Mouse (Mus musculus): ENCODE results near the gene Ccdc12. TPM values are rescaled to one million over a fixed set of nuclear protein-coding genes. Genes with fewer than 3 reads are reported as not detected.

Ccdc12 gene
- 97.7 and 106 TPM in 2 replicates for polyA plus RNA-seq (2015; fragmentation: Nextera tagmentation; extraction: Ambion mirVana)

GRCm38 (mm10) chr9:110656249-110657221 lies at the start of gene Ccdc12:
Gene Ccdc12, plus strand, starts transcription at chr9:110656503.

GRCm38 (mm10) chr9:110624361-110625166 lies 31.7 kb upstream of the Ccdc12 start, which contains the start of gene Nradd:
Gene Nradd, minus strand, starts transcription at chr9:110624452.

GRCm38 (mm10) chr9:110653655-110654461 lies 2.4 kb upstream of the Ccdc12 start, which contains the start of gene Nbeal2:
Gene Nbeal2, minus strand, starts transcription at chr9:110654161.

GRCm38 (mm10) chr9:110741711-110742294 lies 85.5 kb downstream of the Ccdc12 start, which contains the start of gene Myl3:
Gene Myl3, plus strand, starts transcription at chr9:110741861.

GRCm38 (mm10) chr9:110746961-110747360 lies 90.7 kb downstream of the Ccdc12 start, which contains the start of gene Pth1r:
Gene Pth1r, minus strand, starts transcription at chr9:110747145.

Small RNAs within 50 kb of the gene (microRNA-seq; reads per million reads assigned to microRNA genes)
- 0 reads per million in 2 experiments for gene Mir8107

Other genes with a start within 250 kb of the Ccdc12 start
- 4.8 and 5.8 TPM in 2 replicates for gene Ptpn23, start 248.3 kb upstream of the Ccdc12 start, polyA plus RNA-seq (2015; fragmentation: Nextera tagmentation; extraction: Ambion mirVana)
- gene Ngp, start 236.8 kb upstream of the Ccdc12 start, polyA plus RNA-seq (2015; fragmentation: Nextera tagmentation; extraction: Ambion mirVana) = 1.5 and 3.0 TPM in 2 replicates
- 4.3 and 4.9 TPM in 2 replicates for gene Klhl18, start 179.8 kb upstream of the Ccdc12 start, polyA plus RNA-seq (2015; fragmentation: Nextera tagmentation; extraction: Ambion mirVana)
- gene Kif9, start 179.5 kb upstream of the Ccdc12 start, polyA plus RNA-seq (2015; fragmentation: Nextera tagmentation; extraction: Ambion mirVana) = 0.40 and 0.72 TPM in 2 replicates
- gene Setd2, start 123.9 kb upstream of the Ccdc12 start, polyA plus RNA-seq (2015; fragmentation: Nextera tagmentation; extraction: Ambion mirVana) = 13.0 and 15.4 TPM in 2 replicates
- gene Nradd, start 32.1 kb upstream of the Ccdc12 start, polyA plus RNA-seq (2015; fragmentation: Nextera tagmentation; extraction: Ambion mirVana) = 10.1 and 10.6 TPM in 2 replicates
- 0.40 and 0.66 TPM in 2 replicates for gene Nbeal2, start 2.3 kb upstream of the Ccdc12 start, polyA plus RNA-seq (2015; fragmentation: Nextera tagmentation; extraction: Ambion mirVana)
- 239 and 303 TPM in 2 replicates for gene Myl3, start 85.4 kb downstream of the Ccdc12 start, polyA plus RNA-seq (2015; fragmentation: Nextera tagmentation; extraction: Ambion mirVana)
- 10.1 and 16.0 TPM in 2 replicates for gene Pth1r, start 90.6 kb downstream of the Ccdc12 start, polyA plus RNA-seq (2015; fragmentation: Nextera tagmentation; extraction: Ambion mirVana)
- not detected in 2 replicates for gene Prss42, start 141.7 kb downstream of the Ccdc12 start, polyA plus RNA-seq (2015; fragmentation: Nextera tagmentation; extraction: Ambion mirVana)
- not detected in 2 replicates for gene Prss44, start 157.5 kb downstream of the Ccdc12 start, polyA plus RNA-seq (2015; fragmentation: Nextera tagmentation; extraction: Ambion mirVana)
- gene Prss43, start 170.2 kb downstream of the Ccdc12 start, polyA plus RNA-seq (2015; fragmentation: Nextera tagmentation; extraction: Ambion mirVana) = not detected in 2 replicates
- gene Prss45, start 178.1 kb downstream of the Ccdc12 start, polyA plus RNA-seq (2015; fragmentation: Nextera tagmentation; extraction: Ambion mirVana) = not detected in 2 replicates
- not detected in 2 replicates for gene Prss46, start 188.0 kb downstream of the Ccdc12 start, polyA plus RNA-seq (2015; fragmentation: Nextera tagmentation; extraction: Ambion mirVana)
- gene Prss50, start 201.5 kb downstream of the Ccdc12 start, polyA plus RNA-seq (2015; fragmentation: Nextera tagmentation; extraction: Ambion mirVana) = not detected in 2 replicates
- 1.3 and 1.9 TPM in 2 replicates for gene Als2cl, start 223.4 kb downstream of the Ccdc12 start, polyA plus RNA-seq (2015; fragmentation: Nextera tagmentation; extraction: Ambion mirVana)
- gene Tmie, start 223.6 kb downstream of the Ccdc12 start, polyA plus RNA-seq (2015; fragmentation: Nextera tagmentation; extraction: Ambion mirVana) = 0.29 and 0.50 TPM in 2 replicates

Measured in skeletal muscle tissue, postnatal 0 days (tissue).